Mouse (Mus musculus) central nervous system, embryonic 11.5 days (tissue): ENCODE results near the gene Sdccag8. TPM values are rescaled to one million over a fixed set of nuclear protein-coding genes. Genes with fewer than 3 reads are reported as not detected.

Experiments used
- polyA plus RNA-seq: library from polyadenylated mRNA; depleted of rRNA; stranded (reverse); fragments of >200 nt; gene quantifications from 2 replicates; pipeline ENCODE4 v1.2.3, GENCODE M21; 2012; rRNA removed

Sdccag8 gene
- polyA plus RNA-seq = 10.8 and 13.1 TPM in 2 replicates

GRCm38 (mm10) chr1:176814591-176815062 lies at the start of gene Sdccag8:
Gene Sdccag8 (plus strand): TSS chr1:176814660.

GRCm38 (mm10) chr1:176814036-176814420 lies 432 bp upstream of the Sdccag8 start, which contains the start of gene Cep170:
Gene Cep170 (minus strand): TSS chr1:176814067.

Other genes starting within 250 kb of the Sdccag8 start
- 56.3 and 77.9 TPM in 2 replicates for gene Cep170, start 593 bp upstream of the Sdccag8 start, polyA plus RNA-seq